Mouse (Mus musculus): Measurements from ENCODE around the gene Cd28.

GRCm38 (mm10) chr1:60748286-60748685, 31.7 kb downstream of the Cd28 start:
- TF ChIP-seq POLR2A (IDR thresholded peaks at IDR 0.05; ENCODE audit: insufficient read length, low read depth) (no peak), E2F4 (IDR thresholded peaks at IDR 0.05; ENCODE audit: insufficient read depth) (no peak)

All from myocyte (in vitro differentiated cells).